Mouse (Mus musculus) lung, embryonic 15.5 days (tissue): Measurements from ENCODE around the gene Nxpe4. TPM values are rescaled to one million over a fixed set of nuclear protein-coding genes. Genes with fewer than 3 reads are reported as not detected.

Experiments used
- ATAC-seq: fragments of 200-750 bp; cut with Nextera tagmentation; 2 replicates; pipeline ENCODE4 v1.8.0; 2017; ENCODE audit warnings: moderate number of reproducible peaks, borderline replicate concordance; ENCODE audit not compliant: low FRiP score, low TSS enrichment; ENCODE audit errors: extremely low read depth
- H3K27ac ChIP-seq: fragments of 300-500 bp; sonication (generic); 2 replicates; pipeline ENCODE4 v1.5.1; 2015; ENCODE audit warnings: moderate library complexity, mild to moderate bottlenecking, inconsistent platforms
- H3K27me3 ChIP-seq: fragments of 300-500 bp; sonication (generic); 2 replicates; pipeline ENCODE4 v1.6.1; 2015; ENCODE audit warnings: inconsistent platforms
- H3K36me3 ChIP-seq: fragments of 300-500 bp; sonication (generic); 2 replicates; pipeline ENCODE4 v1.6.1; 2015; ENCODE audit warnings: inconsistent platforms
- H3K4me1 ChIP-seq: fragments of 300-500 bp; sonication (generic); 2 replicates; pipeline ENCODE4 v1.6.1; 2015; ENCODE audit warnings: inconsistent platforms
- H3K4me2 ChIP-seq: fragments of 300-500 bp; sonication (generic); 2 replicates; pipeline ENCODE4 v1.6.1; 2015; ENCODE audit warnings: inconsistent platforms, mild to moderate bottlenecking, moderate library complexity
- H3K4me3 ChIP-seq: fragments of 300-500 bp; sonication (generic); 2 replicates; pipeline ENCODE4 v1.5.1; 2015; ENCODE audit warnings: mild to moderate bottlenecking, inconsistent platforms
- H3K9ac ChIP-seq: fragments of 300-500 bp; sonication (generic); 2 replicates; pipeline ENCODE4 v1.6.1; 2015; ENCODE audit warnings: inconsistent platforms
- H3K9me3 ChIP-seq: fragments of 300-500 bp; sonication (generic); 2 replicates; pipeline ENCODE4 v1.6.1; 2016; ENCODE audit warnings: inconsistent platforms
- WGBS: fragments of 180-500 bp; shearing (Covaris S2); methylation state at CpG from one replicate; pipeline ENCODE4 v1.1.7; 2015; 5-methylcytosine and 5-hydroxymethylcytosine counted together
- polyA plus RNA-seq: library from polyadenylated mRNA; unstranded; fragments of >200 nt; fragmentation: Nextera tagmentation; extraction: Ambion mirVana; gene quantifications from 2 replicates; pipeline ENCODE4 v1.2.1, GENCODE M21; 2015

Gene Nxpe4
- polyA plus RNA-seq, 1 experiment from 2014 or later, result 7.1 TPM

DNA sequence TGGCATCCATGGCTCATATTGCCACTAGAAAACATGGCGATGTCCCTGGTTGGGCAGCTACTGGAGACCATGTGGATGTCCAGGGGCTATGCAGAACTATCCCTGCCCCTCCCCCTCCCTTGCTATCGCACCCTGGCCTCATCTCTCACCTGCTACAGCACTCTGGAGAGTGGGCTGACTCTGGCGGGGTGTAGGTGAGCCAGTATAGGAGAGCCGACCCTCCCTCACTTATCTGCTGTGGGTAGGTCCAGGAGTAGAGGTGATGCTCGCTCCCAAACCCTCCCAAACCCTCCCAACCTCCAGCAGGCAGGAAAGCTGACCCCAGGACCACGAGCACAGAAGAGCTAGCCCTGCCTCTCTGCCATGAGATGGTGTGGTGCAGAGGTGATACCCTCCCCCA lies 27.0 kb downstream of the Nxpe4 start:
- H3K4me1 ChIP-seq, result no peaks in the 10 kb centered on the region
- no peaks in the 10 kb centered on the region for H3K27me3 ChIP-seq
- no peak overlapping the region for H3K4me2 ChIP-seq
- H3K9me3 ChIP-seq, result no peaks in the 10 kb centered on the region
- 71% methylated on average over 6 of the region's 6 CpGs for WGBS
- H3K9ac ChIP-seq, result no peak overlapping the region
- no peak overlapping the region for H3K4me3 ChIP-seq
- H3K27ac ChIP-seq, result no peak overlapping the region
- ATAC-seq, result no peak
- no peaks in the 10 kb centered on the region for H3K36me3 ChIP-seq

DNA sequence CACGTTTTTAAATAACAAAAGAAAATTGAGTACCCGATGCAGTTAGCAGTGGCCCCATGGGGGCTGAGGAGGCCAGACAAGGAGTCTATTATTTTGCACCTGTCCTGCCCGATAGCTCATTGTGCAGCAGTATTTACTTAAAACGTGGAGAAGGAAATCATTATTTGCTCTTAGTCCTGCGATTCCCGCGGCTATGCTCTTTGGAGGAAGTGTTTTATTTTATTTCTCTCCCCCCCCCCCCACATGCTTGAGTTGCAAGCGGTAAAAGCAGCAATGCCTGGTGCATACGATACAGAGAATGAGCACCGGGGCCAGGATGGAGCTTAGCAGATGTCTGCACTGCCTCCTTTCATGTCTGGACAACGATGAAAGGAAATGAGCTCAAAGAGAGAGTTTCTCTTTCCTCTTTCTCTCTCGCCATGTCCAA lies 35.6 kb downstream of the Nxpe4 start:
- ATAC-seq, result no peak
- H3K4me2 ChIP-seq, result no peak overlapping the region; the same call in 1 of the 2 replicates
- H3K27ac ChIP-seq, result peak overlapping the region; percentile 64; the same call in 1 of the 2 replicates
- H3K27me3 ChIP-seq, result no peaks in the 10 kb centered on the region
- no peak overlapping the region for H3K4me3 ChIP-seq
- H3K9ac ChIP-seq, result no peak overlapping the region
- 0 out of 2 replicates have a peak, but pooled peaks cover 5% of the 10 kb centered on the region for H3K4me1 ChIP-seq
- no peaks in the 10 kb centered on the region for H3K9me3 ChIP-seq
- no peaks in the 10 kb centered on the region for H3K36me3 ChIP-seq
- WGBS, result 46% methylated on average over 12 of the region's 12 CpGs

DNA sequence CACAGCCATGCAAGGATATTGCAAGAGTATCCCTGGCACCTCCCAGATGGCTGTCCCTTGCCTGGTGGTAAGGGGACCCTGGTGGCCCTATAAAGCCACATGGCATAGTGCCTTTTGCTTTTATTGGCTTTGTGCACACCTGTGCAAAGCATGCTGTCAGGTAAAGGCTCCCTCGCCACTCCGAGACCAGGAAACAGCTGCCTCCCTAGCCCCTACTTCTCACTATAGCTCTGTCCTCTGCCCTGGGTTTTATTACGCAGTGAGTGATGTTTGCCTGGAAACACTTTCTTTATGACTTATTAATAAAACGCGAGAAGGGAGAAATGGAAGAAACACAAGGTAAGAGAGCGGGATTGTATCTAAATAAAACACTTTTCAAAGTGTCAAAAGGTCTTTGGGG lies 49.1 kb downstream of the Nxpe4 start:
- no peak for ATAC-seq
- no peak overlapping the region for H3K27ac ChIP-seq
- no peaks in the 10 kb centered on the region for H3K4me1 ChIP-seq
- H3K4me2 ChIP-seq, result no peak overlapping the region
- no peaks in the 10 kb centered on the region for H3K9me3 ChIP-seq
- no peaks in the 10 kb centered on the region for H3K36me3 ChIP-seq
- no peak overlapping the region for H3K4me3 ChIP-seq
- H3K27me3 ChIP-seq, result no peaks in the 10 kb centered on the region
- 82% methylated on average over 6 of the region's 6 CpGs for WGBS
- no peak overlapping the region for H3K9ac ChIP-seq

DNA sequence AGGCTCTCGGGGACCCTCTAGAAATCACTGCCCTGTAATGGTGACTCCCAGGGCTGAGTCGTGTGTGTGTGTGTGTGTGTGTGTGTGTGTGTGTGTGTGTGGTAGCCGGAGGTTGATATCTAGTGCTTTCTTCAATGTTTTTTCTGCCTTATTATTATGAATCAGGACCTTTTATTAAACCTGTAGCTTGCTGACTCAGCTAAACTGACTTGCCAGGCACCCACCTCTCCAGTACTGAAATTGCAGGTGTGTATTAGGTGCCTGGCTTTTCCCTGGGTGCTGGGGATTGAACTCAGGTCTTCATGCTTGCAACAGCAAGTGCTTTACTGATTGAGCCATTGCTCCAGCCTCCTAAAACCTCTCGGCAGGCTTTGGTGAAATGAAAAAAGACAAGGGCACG lies 50.1 kb downstream of the Nxpe4 start:
- Histone ChIP-seq H3K27ac (no peak overlapping the region), H3K4me2 (no peak overlapping the region), H3K4me3 (no peak overlapping the region), H3K9me3 (no peaks in the 10 kb centered on the region), H3K36me3 (no peaks in the 10 kb centered on the region), H3K27me3 (no peaks in the 10 kb centered on the region), H3K9ac (no peak overlapping the region), H3K4me1 (no peaks in the 10 kb centered on the region)
- ATAC-seq, result no peak
- 83% methylated on average over 5 of the region's 5 CpGs for WGBS

DNA sequence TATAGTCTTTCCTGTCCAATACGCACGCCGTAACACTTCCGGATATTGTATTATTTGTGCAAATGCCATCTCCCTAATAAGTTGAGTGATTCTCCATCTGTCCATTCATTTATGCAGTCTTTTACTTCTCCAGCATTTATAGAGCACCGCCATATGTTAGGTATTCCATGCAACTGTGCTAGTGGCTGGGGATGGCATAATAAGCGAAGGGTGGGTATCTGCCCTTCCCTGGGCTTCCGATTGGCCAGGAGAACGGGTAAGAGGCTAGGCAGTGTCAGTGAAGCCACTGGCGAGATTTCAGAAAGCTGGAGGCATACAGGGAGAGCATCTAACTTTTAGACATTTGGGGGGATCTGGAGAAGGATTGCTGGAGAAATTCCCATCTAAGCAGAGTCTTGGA lies 52.9 kb downstream of the Nxpe4 start:
- WGBS, result 88% methylated on average over 9 of the region's 9 CpGs
- ATAC-seq, result no peak
- no peaks in the 10 kb centered on the region for H3K27me3 ChIP-seq
- H3K9me3 ChIP-seq, result no peaks in the 10 kb centered on the region
- H3K4me3 ChIP-seq, result no peak overlapping the region
- H3K36me3 ChIP-seq, result no peaks in the 10 kb centered on the region
- no peaks in the 10 kb centered on the region for H3K4me1 ChIP-seq
- no peak overlapping the region for H3K27ac ChIP-seq
- H3K9ac ChIP-seq, result no peak overlapping the region
- H3K4me2 ChIP-seq, result no peak overlapping the region

DNA sequence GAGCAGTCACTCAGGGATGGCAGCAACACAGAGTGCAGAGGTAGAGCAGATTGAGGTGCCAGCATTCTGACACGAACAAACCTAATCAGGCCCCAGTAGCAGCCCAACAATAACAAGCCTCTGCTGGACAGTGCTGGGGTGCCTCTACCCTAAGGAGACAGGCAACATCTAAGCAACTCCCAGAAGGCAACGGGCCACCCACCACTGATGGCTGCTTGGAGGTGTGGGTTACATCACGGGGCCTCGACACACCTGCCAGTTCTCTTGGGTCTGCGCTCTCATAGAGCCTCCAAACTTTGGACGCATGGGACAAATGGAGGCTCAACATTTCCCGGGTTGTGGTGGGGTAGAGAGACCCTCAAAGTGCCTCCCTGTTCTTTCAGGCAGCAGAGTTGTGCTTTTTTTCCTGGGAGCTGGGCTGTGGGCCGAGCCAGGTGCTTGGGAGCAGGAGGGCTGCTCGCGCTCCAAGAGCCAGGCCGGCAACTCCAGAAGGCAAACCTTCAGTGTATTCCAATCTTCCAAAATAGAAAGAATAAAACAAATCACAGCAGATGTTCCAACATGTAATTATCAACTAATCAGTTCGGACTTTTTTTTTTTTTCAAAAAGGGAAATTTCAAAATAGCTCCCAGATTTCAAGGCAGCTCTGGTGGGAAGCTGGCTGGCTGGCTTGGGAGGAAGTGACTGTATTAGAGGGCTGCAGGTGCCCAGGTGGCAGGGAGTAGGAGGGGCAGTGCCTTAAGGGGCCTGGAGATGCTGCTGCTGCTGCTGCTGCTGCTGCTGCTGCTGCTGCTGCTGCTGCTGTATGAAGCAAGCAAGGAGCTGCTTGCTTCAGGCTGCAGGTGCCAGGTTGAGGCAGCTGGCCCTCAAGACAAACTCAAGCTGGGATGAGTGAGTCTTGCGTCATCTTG lies 54.5 kb downstream of the Nxpe4 start:
- H3K4me1 ChIP-seq, result no peaks in the 10 kb centered on the region
- no peaks in the 10 kb centered on the region for H3K27me3 ChIP-seq
- no peak overlapping the region for H3K4me2 ChIP-seq
- H3K9ac ChIP-seq, result no peak overlapping the region
- WGBS, result 71% methylated on average over 13 of the region's 13 CpGs
- no peaks in the 10 kb centered on the region for H3K36me3 ChIP-seq
- no peak overlapping the region for H3K27ac ChIP-seq
- no peak overlapping the region for H3K4me3 ChIP-seq
- no peak for ATAC-seq
- no peaks in the 10 kb centered on the region for H3K9me3 ChIP-seq

DNA sequence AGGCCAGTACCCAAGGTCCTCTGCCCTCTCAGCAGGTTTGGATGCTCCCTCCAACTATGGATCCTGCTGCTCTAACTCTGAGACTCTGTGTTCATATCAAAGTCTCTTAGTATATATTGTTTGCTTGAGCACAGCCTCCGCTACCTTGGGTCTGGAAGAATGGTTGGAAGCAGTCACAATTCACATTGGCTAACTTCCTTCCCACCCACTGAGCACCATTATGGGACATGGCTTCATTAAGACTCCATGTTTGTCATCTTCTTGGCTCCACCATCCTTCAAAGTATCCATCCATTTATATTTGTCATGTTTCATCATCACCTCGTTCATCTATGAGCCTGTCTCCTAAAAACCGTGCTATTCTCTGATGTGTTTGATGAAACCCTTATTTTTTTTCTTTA lies 68.9 kb downstream of the Nxpe4 start:
- Histone ChIP-seq H3K4me2 (no peak overlapping the region), H3K27ac (no peak overlapping the region), H3K4me1 (no peaks in the 10 kb centered on the region), H3K9ac (no peak overlapping the region), H3K27me3 (no peaks in the 10 kb centered on the region), H3K4me3 (no peak overlapping the region), H3K9me3 (no peaks in the 10 kb centered on the region), H3K36me3 (no peaks in the 10 kb centered on the region)
- ATAC-seq, result no peak
- WGBS, result 71% methylated on average over 3 of the region's 3 CpGs

DNA sequence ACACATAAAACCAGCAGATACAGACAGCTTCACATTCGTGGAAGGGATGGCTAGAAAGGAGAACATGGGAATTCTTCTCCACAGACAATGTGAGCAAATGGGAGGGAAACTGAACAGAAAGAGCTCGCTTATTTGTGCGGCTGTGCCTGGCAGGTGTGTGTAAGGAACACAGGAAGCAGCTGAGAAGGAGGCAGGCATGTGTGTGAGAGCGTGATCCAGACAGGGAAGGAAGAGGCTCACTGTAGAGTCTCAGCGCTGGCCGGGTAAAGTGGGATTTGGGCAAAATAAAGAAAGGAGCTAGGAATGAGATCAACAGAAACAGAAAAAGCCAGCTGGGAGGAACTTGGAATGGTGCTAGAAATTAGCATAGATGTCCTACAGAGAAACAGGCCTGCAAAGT lies 74.6 kb downstream of the Nxpe4 start:
- no peaks in the 10 kb centered on the region for H3K4me1 ChIP-seq
- no peak overlapping the region for H3K27ac ChIP-seq
- no peak overlapping the region for H3K4me2 ChIP-seq
- WGBS, result 66% methylated on average over 6 of the region's 6 CpGs
- no peaks in the 10 kb centered on the region for H3K9me3 ChIP-seq
- H3K4me3 ChIP-seq, result no peak overlapping the region
- no peaks in the 10 kb centered on the region for H3K36me3 ChIP-seq
- H3K9ac ChIP-seq, result no peak overlapping the region
- ATAC-seq, result no peak
- no peaks in the 10 kb centered on the region for H3K27me3 ChIP-seq

DNA sequence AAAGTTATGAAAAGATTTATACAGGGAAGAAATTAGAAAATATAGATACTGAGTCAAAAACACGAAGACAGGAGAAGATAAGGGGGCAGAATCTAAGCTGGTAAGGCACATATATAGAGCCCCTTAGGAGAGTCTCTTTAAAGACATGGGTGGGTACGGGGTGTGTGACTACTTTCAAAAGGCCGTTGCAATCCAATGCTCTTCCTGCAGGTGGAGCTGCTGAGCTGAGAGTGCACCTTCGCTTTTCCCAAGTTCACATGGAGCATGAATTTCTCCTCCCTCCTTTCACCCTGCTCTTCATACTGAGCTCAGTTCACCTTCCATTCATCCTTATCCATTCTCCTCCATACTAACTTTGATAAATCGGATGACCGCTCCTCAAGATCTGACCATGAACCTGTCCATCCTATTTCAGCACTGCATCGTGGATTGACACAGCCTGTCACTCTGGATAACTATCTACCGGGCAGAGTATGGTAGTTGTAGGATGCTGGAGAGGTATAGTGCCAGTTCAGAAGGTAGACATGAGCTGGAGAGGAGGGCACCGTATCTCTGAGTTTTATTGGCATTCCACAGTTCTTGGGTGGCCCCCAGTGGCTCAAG lies 76.4 kb downstream of the Nxpe4 start:
- H3K4me2 ChIP-seq, result no peak overlapping the region
- 82% methylated on average over 9 of the region's 9 CpGs for WGBS
- ATAC-seq, result no peak
- no peak overlapping the region for H3K9ac ChIP-seq
- H3K27ac ChIP-seq, result no peak overlapping the region
- H3K9me3 ChIP-seq, result no peaks in the 10 kb centered on the region
- no peaks in the 10 kb centered on the region for H3K27me3 ChIP-seq
- no peaks in the 10 kb centered on the region for H3K4me1 ChIP-seq
- H3K4me3 ChIP-seq, result no peak overlapping the region
- H3K36me3 ChIP-seq, result no peaks in the 10 kb centered on the region

DNA sequence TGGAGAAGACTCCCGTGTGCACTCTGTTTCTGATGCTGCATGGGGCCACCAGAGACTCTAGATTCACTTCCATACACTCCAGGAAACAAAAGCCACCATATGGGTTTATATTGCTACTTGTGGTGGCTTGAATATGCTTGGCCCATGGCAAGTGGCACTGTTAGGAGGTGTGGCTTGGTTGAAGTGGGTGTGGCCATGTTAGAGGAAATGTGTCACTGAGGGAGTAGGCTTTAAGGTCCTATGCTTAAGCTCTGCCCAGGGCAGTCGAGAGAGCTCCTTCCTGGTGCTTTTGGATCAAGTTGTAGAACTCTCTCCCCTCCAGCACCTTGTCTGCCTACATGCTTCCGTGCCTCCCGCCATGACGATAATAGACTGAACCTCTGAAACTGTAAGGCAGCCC lies 77.6 kb downstream of the Nxpe4 start:
- Histone ChIP-seq H3K9ac (no peak overlapping the region), H3K36me3 (no peaks in the 10 kb centered on the region), H3K4me1 (no peaks in the 10 kb centered on the region), H3K4me3 (no peak overlapping the region), H3K27ac (no peak overlapping the region), H3K4me2 (no peak overlapping the region), H3K9me3 (no peaks in the 10 kb centered on the region), H3K27me3 (no peaks in the 10 kb centered on the region)
- WGBS, result 90% methylated on average over 5 of the region's 5 CpGs
- no peak for ATAC-seq

DNA sequence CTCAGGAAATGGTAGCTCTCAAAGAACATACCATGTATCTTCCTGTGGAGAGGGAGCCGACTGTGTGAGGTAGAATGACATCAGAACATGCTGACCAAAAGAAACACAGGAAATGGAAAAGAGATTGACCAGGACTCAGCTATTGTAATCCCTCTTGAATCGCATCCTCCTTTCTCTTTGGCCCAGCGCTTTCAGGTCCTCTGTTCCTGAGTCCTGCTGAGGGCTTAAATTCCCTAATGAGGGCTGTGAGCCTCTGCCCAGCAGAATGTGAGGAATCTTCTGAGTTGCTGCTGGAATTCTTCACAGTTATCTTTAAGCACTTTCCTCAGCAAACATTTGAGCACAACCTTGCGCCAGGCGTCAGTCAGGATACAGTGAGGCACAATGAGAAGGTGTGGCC lies 78.6 kb downstream of the Nxpe4 start:
- ATAC-seq, result no peak
- Histone ChIP-seq H3K27me3 (no peaks in the 10 kb centered on the region), H3K9ac (no peak overlapping the region), H3K27ac (no peak overlapping the region), H3K9me3 (no peaks in the 10 kb centered on the region), H3K4me1 (no peaks in the 10 kb centered on the region), H3K36me3 (no peaks in the 10 kb centered on the region), H3K4me3 (no peak overlapping the region), H3K4me2 (no peak overlapping the region)
- WGBS, result 47% methylated on average over 5 of the region's 5 CpGs

DNA sequence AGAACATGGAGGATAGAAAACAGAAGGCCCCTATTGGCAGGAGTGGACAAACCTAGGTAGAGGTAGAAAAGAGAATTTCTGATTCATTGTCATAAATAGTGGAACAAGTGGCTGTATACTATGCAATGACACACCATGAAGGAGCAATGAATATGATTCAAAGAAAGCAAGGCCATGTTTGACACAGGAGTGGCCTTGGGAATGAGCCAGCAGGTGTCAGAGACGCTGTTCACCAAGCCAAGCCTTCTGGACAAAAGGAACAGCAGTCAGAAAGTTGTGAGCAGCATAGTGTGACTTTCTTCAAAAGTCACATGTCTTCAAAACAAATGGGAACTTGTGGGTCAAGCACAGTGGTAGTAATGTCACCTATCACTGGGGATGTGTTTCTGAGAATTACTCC lies 80.0 kb downstream of the Nxpe4 start:
- Histone ChIP-seq H3K9ac (no peak overlapping the region), H3K4me1 (no peaks in the 10 kb centered on the region), H3K27ac (no peak overlapping the region), H3K27me3 (no peaks in the 10 kb centered on the region), H3K36me3 (no peaks in the 10 kb centered on the region), H3K9me3 (no peaks in the 10 kb centered on the region), H3K4me2 (no peak overlapping the region), H3K4me3 (no peak overlapping the region)
- ATAC-seq, result no peak
- 74% methylated on average over 1 of the region's 1 CpGs for WGBS
